Comparison of ENCODE assay signal across 7 mouse cellular contexts in genomic region chr10:22159131-22159561, GRCm38 (mm10). TPM values are rescaled to one million over a fixed set of nuclear protein-coding genes. Genes with fewer than 3 reads are reported as not detected.
DNase-seq lines count a peak whose midpoint lies in the region; ATAC-seq and TF ChIP-seq lines count a peak whose summit lies in the region.

No protein-coding gene starts in this region.

- no peak for TF ChIP-seq CTCF in lung, postnatal 0 days (IDR thresholded peaks at IDR 0.05)

- H3K27me3 ChIP-seq in lung, postnatal 0 days (replicated peaks; ENCODE audit: insufficient read depth, low read length): peaks cover 27% of the 10 kb centered on the region
- peaks cover 61% of the 10 kb centered on the region for H3K27me3 ChIP-seq in embryonic facial prominence, embryonic 12.5 days
- H3K27me3 ChIP-seq in limb, embryonic 11.5 days (ENCODE audit: control insufficient read depth, insufficient read depth, low read length): peaks cover 38% of the 10 kb centered on the region
- H3K27me3 ChIP-seq in stomach, embryonic 14.5 days (ENCODE audit: control insufficient read depth, insufficient read depth, low read length): peaks cover 25% of the 10 kb centered on the region

- H3K4me2 ChIP-seq in lung, postnatal 0 days (replicated peaks; ENCODE audit: low read depth, low read length): peak overlapping the region; percentile 55
- peak overlapping the region; percentile 54 for H3K4me2 ChIP-seq in embryonic facial prominence, embryonic 12.5 days (replicated peaks)
- H3K4me2 ChIP-seq in limb, embryonic 11.5 days (ENCODE audit: low read depth, severe bottlenecking): peak overlapping the region; percentile 38
- peak overlapping the region; percentile 43 for H3K4me2 ChIP-seq in stomach, embryonic 14.5 days (replicated peaks; ENCODE audit: low read depth, low read length)

- no peaks in the 10 kb centered on the region for H3K4me1 ChIP-seq in lung, postnatal 0 days (ENCODE audit: insufficient read depth, low read depth, low read length)
- H3K4me1 ChIP-seq in embryonic facial prominence, embryonic 12.5 days: 0 out of 2 replicates have a peak, but pooled peaks cover 4% of the 10 kb centered on the region
- H3K4me1 ChIP-seq in limb, embryonic 11.5 days (ENCODE audit: control insufficient read depth, insufficient read depth, low read length): no peaks in the 10 kb centered on the region
- no peaks in the 10 kb centered on the region for H3K4me1 ChIP-seq in stomach, embryonic 14.5 days (ENCODE audit: control insufficient read depth, insufficient read depth, low read length)

- peak; percentile 51 for ATAC-seq in lung, postnatal 0 days
- no peak for ATAC-seq in embryonic facial prominence, embryonic 12.5 days (ENCODE audit: insufficient number of reproducible peaks, insufficient read depth, low FRiP score, low TSS enrichment)
- no peak for ATAC-seq in limb, embryonic 11.5 days (ENCODE audit: insufficient number of reproducible peaks, low FRiP score, low TSS enrichment, low read depth)
- ATAC-seq in stomach, embryonic 14.5 days (ENCODE audit: insufficient number of reproducible peaks, insufficient read depth, low FRiP score, low read depth): peak; percentile 72; the same call in 1 of the 2 replicates

- H3K9ac ChIP-seq in lung, postnatal 0 days (replicated peaks; ENCODE audit: low read depth): no peak overlapping the region
- no peak overlapping the region for H3K9ac ChIP-seq in embryonic facial prominence, embryonic 12.5 days
- no peak overlapping the region for H3K9ac ChIP-seq in limb, embryonic 11.5 days (ENCODE audit: low read length)
- H3K9ac ChIP-seq in stomach, embryonic 14.5 days (replicated peaks; ENCODE audit: low read depth, low read length): no peak overlapping the region

- WGBS in lung, postnatal 0 days: under 1% methylated on average over 24 of the region's 24 CpGs
- under 1% methylated on average over 24 of the region's 24 CpGs for WGBS in embryonic facial prominence, embryonic 12.5 days
- under 1% methylated on average over 24 of the region's 24 CpGs for WGBS in limb, embryonic 11.5 days
- WGBS in stomach, embryonic 14.5 days: under 1% methylated on average over 24 of the region's 24 CpGs

- no peaks in the 10 kb centered on the region for H3K36me3 ChIP-seq in lung, postnatal 0 days (ENCODE audit: insufficient read depth, low read length)
- H3K36me3 ChIP-seq in embryonic facial prominence, embryonic 12.5 days: no peaks in the 10 kb centered on the region
- no peaks in the 10 kb centered on the region for H3K36me3 ChIP-seq in limb, embryonic 11.5 days (ENCODE audit: control insufficient read depth, insufficient read depth, low read length)
- no peaks in the 10 kb centered on the region for H3K36me3 ChIP-seq in stomach, embryonic 14.5 days (ENCODE audit: control insufficient read depth, insufficient read depth, low read length)

- peak overlapping the region; percentile 25 for H3K4me3 ChIP-seq in lung, postnatal 0 days (ENCODE audit: low read depth, low read length)
- H3K4me3 ChIP-seq in embryonic facial prominence, embryonic 12.5 days: no peak overlapping the region
- no peak overlapping the region for H3K4me3 ChIP-seq in limb, embryonic 11.5 days (ENCODE audit: low read depth, low read length)
- H3K4me3 ChIP-seq in stomach, embryonic 14.5 days (ENCODE audit: low read depth, low read length): peak overlapping the region; percentile 34

- H3K9me3 ChIP-seq in lung, postnatal 0 days (ENCODE audit: low read length): no peaks in the 10 kb centered on the region
- H3K9me3 ChIP-seq in embryonic facial prominence, embryonic 12.5 days: no peaks in the 10 kb centered on the region
- H3K9me3 ChIP-seq in limb, embryonic 11.5 days (ENCODE audit: control insufficient read depth, low read length): no peaks in the 10 kb centered on the region
- H3K9me3 ChIP-seq in stomach, embryonic 14.5 days (ENCODE audit: control insufficient read depth, low read depth, low read length): no peaks in the 10 kb centered on the region

- TF ChIP-seq EP300 in lung, postnatal 0 days (IDR thresholded peaks at IDR 0.05): no peak

- H3K27ac ChIP-seq in lung, postnatal 0 days (ENCODE audit: low read length): no peak overlapping the region
- H3K27ac ChIP-seq in embryonic facial prominence, embryonic 12.5 days: no peak overlapping the region
- H3K27ac ChIP-seq in limb, embryonic 11.5 days (replicated peaks; ENCODE audit: low read depth, low read length): no peak overlapping the region
- no peak overlapping the region for H3K27ac ChIP-seq in stomach, embryonic 14.5 days (ENCODE audit: low read length)

- DNase-seq in lung, postnatal 0 days (ENCODE audit: low spot score): peak; percentile 27
- no peak for DNase-seq in lung, postnatal 10 days
- DNase-seq in limb, embryonic 11.5 days (ENCODE audit: low spot score): peak; percentile 50
- no peak for DNase-seq in testis, postnatal 14 days (ENCODE audit: low spot score)
- no peak for DNase-seq in kidney, postnatal 36 days

RNA-seq across cellular contexts. Expression of gene H60b, which starts 0.8 kb away (rescaled TPM):
- polyA plus RNA-seq in lung, postnatal 0 days (2015; fragmentation: Nextera tagmentation; extraction: Ambion mirVana): 0.19 and 0.25 TPM in 2 replicates
- 0.37 and 0.73 TPM in 2 replicates for polyA plus RNA-seq in embryonic facial prominence, embryonic 12.5 days (2016; fragmentation: Nextera tagmentation; extraction: Ambion mirVana)
- polyA plus RNA-seq in limb, embryonic 11.5 days (2014; fragmentation: Nextera tagmentation; extraction: Ambion mirVana): 0.18 and 0.23 TPM in 2 replicates
- polyA plus RNA-seq in stomach, embryonic 14.5 days (2014; fragmentation: Nextera tagmentation; extraction: Ambion mirVana): 0.78 and 1.1 TPM in 2 replicates

RNA-seq across cellular contexts. Expression of gene Raet1e, which starts 0.8 kb away (rescaled TPM):
- polyA plus RNA-seq in lung, postnatal 0 days (2015; fragmentation: Nextera tagmentation; extraction: Ambion mirVana): 4.6 and 5.1 TPM in 2 replicates
- polyA plus RNA-seq in embryonic facial prominence, embryonic 12.5 days (2016; fragmentation: Nextera tagmentation; extraction: Ambion mirVana): 8.6 and 8.9 TPM in 2 replicates
- polyA plus RNA-seq in limb, embryonic 11.5 days (2014; fragmentation: Nextera tagmentation; extraction: Ambion mirVana): 13.6 and 14.3 TPM in 2 replicates
- polyA plus RNA-seq in stomach, embryonic 14.5 days (2014; fragmentation: Nextera tagmentation; extraction: Ambion mirVana): 11.3 and 12.5 TPM in 2 replicates

RNA-seq across cellular contexts. Expression of gene E030030I06Rik, which starts 10.1 kb away (rescaled TPM):
- 20.9 and 21.7 TPM in 2 replicates for polyA plus RNA-seq in lung, postnatal 0 days (2015; fragmentation: Nextera tagmentation; extraction: Ambion mirVana)
- polyA plus RNA-seq in embryonic facial prominence, embryonic 12.5 days (2016; fragmentation: Nextera tagmentation; extraction: Ambion mirVana): 13.6 and 19.9 TPM in 2 replicates
- 16.5 and 17.0 TPM in 2 replicates for polyA plus RNA-seq in limb, embryonic 11.5 days (2014; fragmentation: Nextera tagmentation; extraction: Ambion mirVana)
- polyA plus RNA-seq in stomach, embryonic 14.5 days (2014; fragmentation: Nextera tagmentation; extraction: Ambion mirVana): 31.4 and 36.3 TPM in 2 replicates

Comparison
In these comparisons a context has a peak if more than half of its experiments do, and no peak if none do; other contexts are left out.
1. DNase-seq: peak in lung, postnatal 0 days (single experiment) and limb, embryonic 11.5 days (single experiment); none in lung, postnatal 10 days (single experiment), testis, postnatal 14 days (single experiment) and kidney, postnatal 36 days (0 of 2).
2. ATAC-seq: peak in lung, postnatal 0 days (single experiment) and stomach, embryonic 14.5 days (single experiment); none in embryonic facial prominence, embryonic 12.5 days (single experiment) and limb, embryonic 11.5 days (single experiment).
3. H3K4me3 ChIP-seq: peak in lung, postnatal 0 days (single experiment) and stomach, embryonic 14.5 days (single experiment); none in embryonic facial prominence, embryonic 12.5 days (single experiment) and limb, embryonic 11.5 days (single experiment).
4. Peak in every context shown above with its lines, with median percentiles within 50 percentile points of each other: H3K4me2 ChIP-seq.